Mouse (Mus musculus): ENCODE data around the gene Pdss1.

Gene Pdss1

GRCm38 (mm10) chr2:22961681-22962080 lies 66.4 kb downstream of the Pdss1 start:
- DNase-seq (ENCODE audit: low spot score in 2 of 2) = no peak

GRCm38 (mm10) chr2:22962242-22962641 lies 66.9 kb downstream of the Pdss1 start:
- no peak for DNase-seq (ENCODE audit: low spot score in 2 of 2)

- no peak for DNase-seq (ENCODE audit: low spot score in 2 of 2)
Observed at GRCm38 (mm10) chr2:22962970-22963369, 67.6 kb downstream of the Pdss1 start.

- no peak for DNase-seq (ENCODE audit: low spot score in 2 of 2)
Observed at GRCm38 (mm10) chr2:22977387-22977973, 82.2 kb downstream of the Pdss1 start.

- no peak for DNase-seq (ENCODE audit: low spot score in 2 of 2)
Observed at GRCm38 (mm10) chr2:22985973-22986657, 90.8 kb downstream of the Pdss1 start.
